Mouse (Mus musculus) testis, adult 2 months (tissue): ENCODE data around the gene Fbxw4.

Source experiments
- CTCF ChIP-seq: fragments of 200-500 bp; IDR thresholded peaks from 2 replicates; pipeline ENCODE4 v1.5.1; 2012; ENCODE audit warnings: low read depth, mild to moderate bottlenecking, inconsistent platforms, low read length, moderate library complexity; ENCODE audit not compliant: control insufficient read depth, insufficient read depth, insufficient replicate concordance
- POLR2A ChIP-seq: fragments of 200-500 bp; IDR thresholded peaks from 2 replicates; pipeline ENCODE4 v1.6.1; 2012; ENCODE audit warnings: low read depth, mild to moderate bottlenecking, inconsistent platforms, low read length, moderate library complexity; ENCODE audit not compliant: control insufficient read depth

- no peak for TF ChIP-seq POLR2A
- TF ChIP-seq CTCF, result no peak
These were observed 3.1 kb downstream of the Fbxw4 start for GRCm38 (mm10) chr19:45656810-45657595.
